Mouse (Mus musculus) spleen, adult 12 weeks (tissue): ENCODE results near the gene Inpp5e.

Experiments
- DNase-seq: peaks from one replicate; pipeline ENCODE4 v3.0.0; 2022; ENCODE audit warnings: low spot score

Gene Inpp5e

DNA sequence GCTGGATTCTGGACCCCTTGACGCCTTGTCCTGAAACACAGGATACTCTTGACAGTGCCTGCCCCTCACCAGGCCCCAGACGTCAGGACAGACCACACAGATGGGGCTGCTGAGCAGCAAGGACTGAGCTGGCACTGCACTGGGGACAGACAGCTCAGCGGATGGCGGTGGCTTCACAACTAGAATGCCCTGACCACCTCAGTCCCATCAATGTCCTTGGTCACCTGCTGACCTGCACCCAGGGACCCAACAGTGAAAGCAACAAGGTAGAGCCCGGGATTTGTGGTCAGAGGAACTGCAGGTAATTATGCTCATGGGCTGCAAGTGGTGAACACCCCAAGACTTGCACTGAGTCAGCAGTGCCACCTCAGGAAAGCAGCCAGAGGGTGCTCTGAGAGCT lies 46.0 kb downstream of the Inpp5e start:
- DNase-seq: no peak

DNA sequence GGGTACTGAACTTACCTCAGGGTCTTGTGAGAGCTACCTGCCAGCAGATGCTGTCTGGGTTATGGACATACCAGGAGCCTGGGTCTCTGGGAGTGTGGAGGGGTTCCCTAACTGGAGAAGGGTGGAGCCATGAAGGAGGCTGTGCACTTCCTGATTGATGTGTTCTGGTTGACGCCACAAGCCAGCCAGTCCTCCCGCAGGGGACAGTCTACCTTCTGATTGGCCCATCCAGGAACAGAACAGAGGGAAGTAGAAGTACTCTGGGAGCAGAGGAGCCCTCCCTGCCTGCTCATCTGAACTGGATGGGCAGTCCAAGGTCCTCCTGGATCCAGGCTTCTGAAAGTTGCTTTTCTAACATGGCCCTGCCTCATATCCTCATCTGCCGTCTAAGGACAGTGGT lies 48.2 kb downstream of the Inpp5e start, which contains the start of gene Card9:
Gene Card9, minus strand, starts transcription at position 147 of the 400 bp plus-strand sequence.
- no peak for DNase-seq

DNA sequence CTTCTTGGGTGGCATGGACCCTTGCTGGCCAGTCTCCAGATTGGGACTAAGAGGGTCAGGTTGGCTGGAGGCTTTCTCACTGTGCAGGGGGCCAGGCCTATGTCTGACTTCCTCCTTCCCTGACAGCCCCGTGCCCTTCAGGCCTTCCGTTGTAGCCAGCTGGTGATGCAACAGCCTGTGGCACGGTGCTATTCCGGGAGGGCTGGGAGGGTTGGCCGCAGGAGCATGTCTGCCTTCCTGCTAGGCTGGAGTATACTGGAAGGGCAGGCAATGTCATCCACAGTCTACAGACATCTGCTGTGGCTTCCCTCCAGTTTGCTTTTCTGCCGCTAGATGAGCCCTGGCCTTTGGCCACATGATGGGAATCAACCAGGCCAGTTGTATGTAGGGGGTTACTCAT lies 49.0 kb downstream of the Inpp5e start:
- DNase-seq: no peak

DNA sequence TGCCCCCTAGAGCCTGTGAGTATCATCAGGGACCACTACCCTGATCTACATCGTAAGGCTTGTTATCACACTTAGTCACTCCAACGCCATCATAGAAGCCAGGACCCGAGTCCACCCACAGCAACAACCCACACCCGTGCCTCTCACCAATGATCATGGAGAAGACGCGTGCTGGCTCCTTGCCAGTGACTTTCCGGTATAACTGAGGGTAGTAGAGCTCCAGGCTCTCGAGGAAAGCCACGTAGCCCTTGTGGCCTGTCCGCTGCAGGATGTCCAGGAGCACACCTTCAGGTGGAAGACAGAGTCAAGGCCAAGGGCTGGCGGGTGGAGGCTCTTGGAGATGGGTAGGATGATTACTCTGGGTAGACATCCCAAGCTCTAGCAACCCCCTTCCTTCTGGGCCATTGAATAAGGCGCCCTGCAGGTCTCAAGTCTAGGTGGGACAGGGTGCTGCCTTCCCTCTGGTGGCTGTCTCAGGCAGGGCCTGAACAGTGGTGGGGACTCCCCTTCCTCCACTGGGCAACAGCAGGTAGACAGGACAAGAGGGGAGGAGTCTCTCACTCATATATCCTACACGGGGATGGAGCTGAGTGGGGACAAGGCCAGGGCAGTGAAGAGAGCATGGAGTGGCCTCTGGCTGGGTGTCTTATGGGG lies 50.2 kb downstream of the Inpp5e start:
- DNase-seq: no peak

DNA sequence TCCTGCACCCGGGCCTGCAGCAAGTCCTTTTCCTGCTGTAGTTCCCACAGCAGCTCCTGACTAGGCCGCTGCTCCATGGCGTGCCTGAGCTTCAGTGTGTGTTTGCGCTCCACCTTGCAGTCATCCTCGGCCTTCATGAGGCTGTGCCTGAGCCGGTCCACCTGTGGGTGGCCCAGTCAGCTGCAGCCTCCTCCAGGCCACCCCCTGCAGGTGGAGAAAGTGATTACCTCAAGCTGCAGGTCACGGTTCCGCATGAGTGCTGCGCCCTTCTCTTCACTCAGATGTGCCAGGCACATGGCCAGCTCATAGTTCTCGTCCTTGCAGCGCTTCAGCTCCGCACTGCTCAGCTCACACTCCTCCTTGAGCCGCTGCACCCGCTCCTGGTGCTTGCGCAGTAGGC lies 51.5 kb downstream of the Inpp5e start:
- no peak for DNase-seq

DNA sequence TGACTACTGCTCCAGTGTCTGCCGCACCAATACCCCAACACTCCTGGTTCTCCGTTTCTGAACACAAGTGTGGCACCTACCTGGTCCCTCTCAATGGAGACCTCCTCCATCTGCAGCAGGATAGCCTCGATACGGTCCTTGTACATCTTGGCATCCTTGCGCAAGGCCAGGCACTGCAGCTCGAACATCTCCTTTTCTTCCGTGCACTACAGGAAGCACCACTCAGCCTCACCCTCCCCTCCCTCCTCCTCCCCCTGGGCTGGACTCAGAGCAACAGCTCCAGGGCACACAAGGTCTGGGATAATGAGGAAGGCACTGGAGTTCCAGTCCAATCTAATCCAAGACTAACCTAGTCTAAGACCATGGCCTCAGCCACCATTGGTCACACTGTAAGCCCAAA lies 52.3 kb downstream of the Inpp5e start:
- no peak for DNase-seq

DNA sequence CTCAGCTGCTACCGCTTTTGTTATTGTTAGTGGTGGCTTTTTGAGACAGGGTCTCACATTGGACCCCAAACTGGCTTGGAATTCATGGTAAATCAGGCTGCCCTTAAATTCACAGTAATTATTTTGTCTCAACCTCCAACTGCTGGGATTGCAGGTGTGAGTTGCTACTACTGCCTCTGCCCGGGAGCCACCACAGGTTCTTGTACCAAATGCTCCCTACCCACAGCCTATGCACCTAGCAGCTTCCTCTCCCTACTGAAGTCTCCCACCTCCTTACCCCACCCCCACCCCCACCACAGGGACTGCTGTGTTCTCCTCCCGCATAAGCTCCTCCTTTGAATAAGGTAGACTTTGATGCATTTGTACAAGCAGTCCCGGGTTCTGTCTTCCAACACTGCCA lies 52.8 kb downstream of the Inpp5e start:
- no peak for DNase-seq

DNA sequence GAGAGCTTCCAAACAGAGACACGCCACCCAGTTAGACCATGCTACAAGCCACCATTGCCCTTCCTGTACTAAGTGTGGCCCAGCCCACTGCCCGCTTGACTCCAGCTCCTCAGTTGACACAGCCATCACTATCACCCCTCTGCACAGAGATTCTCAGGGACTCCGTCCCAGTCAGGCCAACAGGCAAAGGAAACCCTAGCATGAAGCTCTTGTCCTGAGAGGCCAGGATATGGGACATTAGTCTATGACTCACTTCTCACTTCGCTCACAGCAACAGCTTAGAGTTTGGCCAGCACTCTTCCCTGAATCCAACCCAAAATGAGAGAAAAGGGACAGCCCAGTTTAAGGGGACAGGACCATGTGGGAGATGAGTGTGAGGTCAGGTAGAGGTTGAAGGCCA lies 54.6 kb downstream of the Inpp5e start:
- no peak for DNase-seq

DNA sequence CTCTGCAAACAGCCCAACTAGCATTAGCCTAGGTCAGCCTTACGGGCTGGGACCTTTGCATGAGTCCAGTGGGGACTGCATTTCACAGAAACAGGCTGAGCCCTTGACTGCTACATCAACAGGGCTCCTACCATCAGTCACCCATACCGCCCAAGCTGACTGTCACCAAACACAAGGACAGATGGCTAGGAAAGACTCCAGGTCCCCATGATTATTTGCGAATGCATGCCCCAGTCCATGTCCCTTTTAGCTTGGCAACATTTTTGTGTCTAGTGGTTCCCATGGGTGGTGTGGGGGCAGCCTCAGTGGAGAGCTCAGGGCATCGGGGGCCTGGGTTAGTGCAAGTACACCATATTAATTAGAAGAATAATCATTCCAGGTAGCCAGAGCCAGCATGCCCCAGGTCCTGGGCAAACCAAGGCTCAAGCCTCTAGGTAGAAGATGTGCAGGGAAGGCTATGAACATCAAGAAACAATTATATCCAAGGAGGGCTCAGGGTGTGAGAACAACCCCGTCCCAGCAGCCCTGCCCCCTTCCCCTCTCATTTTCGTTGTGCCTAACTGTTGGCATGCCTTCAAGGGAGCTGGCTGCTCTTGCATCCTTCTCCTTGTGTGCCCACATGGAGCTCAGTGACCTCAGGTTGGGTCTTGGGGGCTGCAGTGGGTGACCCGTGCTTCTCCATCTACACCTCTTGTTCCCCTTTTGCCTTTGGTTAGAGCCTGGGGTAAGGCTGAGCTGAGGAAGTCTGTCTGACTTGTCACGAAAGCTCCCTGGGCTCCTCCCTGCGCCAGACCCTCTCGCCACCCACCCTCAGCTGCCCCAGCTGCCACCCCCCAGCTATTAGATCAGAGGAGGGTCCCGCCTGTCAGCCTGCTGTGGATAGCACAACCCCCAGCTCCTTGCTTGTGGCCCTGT lies 55.7 kb downstream of the Inpp5e start:
- no peak for DNase-seq

DNA sequence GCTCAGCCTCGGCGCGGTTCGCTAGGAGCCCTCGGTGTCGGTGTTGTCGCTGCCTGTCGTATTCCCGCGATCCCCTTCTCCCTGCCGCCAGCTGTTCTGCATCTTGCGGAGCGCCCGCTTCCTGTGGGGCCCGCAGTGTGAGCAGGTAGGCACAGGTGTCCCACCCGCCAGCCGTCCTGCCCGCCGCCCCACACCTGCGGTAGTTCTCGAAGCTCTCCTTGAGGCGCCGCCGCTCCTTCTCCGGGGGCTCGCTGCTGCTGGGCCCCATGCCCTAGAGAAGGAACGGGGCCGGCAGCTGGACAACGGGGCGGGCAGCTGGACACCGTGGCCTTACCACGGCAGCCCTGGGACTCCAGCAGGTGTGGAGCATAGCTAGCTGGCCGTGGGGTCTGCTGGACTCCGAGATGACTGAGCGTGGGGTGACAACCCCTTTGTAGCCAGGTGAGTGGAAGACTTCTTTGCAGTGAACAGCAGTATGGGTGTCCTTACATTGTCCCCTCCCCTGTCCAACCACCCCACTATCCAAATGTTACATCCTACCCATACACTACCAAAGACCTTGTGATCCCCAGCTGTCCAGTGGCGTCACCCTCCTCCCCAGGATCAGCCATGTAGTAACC lies 56.6 kb downstream of the Inpp5e start:
- no peak for DNase-seq

DNA sequence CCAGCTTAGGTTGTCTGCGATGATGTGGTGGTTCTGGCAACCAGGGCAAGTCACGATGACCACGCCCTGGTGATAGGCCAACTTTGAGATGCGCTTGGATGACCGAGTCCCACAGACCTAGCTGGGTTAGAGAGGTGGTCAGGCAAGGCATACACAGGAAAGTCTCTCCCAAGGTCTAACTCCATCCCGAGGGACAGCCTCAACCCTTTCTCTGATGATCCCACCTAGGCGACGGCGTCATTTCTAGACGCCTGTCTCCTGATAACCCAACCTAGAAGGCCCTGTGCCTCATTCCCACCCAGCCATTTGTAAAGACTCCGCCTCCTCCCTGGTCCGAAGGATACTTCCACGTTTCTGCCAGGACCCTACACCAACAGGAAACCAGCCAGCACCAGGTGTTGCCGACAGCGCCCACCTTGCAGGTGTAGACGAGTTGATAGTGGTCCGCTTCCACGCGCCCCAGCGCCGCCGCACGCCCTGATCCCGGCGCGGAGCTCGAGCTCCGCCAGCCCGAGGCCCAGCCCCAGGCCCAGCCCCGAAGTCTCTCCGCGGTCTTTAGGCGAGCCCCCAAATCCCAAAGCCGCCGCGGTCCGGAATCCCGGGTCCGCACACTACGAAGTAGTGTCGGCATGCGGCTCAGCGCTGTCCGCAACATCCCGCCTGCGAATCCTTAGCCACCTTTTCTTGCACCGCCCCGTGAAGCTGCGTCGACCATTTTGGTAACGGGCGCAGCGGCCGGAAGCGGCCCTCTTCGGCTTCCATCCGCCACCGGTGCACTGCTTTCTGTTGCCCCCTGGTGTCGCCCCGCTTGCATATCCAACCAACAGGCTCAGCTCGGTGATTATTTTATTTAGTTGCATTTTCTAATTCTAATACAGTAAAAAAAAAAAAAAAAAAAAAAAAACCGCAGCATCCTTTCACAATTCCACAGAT lies 57.4 kb downstream of the Inpp5e start, which contains the start of gene Dnlz:
Gene Dnlz, minus strand, starts transcription at position 753 of the 933 bp plus-strand sequence.
- DNase-seq: peak; percentile 80

DNA sequence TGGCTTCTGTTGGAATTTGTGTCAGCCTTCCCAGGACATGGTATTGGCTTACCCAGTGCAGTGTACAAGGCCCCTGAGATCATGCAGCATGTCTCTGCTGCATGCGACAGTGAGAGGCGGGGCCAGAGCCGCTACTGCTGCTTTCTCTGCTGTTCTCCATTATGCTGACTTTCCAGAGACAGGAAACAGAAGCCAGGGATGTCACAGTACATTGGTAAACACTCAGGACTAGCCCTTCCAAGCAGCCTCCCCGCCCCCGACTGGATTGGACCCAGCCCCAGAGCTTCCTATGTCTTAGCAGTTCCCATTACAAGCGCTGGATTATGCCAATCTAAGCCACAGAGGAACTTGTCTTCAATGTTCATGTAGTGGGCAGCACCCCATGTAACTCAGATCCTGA lies 60.8 kb downstream of the Inpp5e start:
- DNase-seq: no peak
